Mouse (Mus musculus) CH12.LX (cell line): ENCODE results near the gene Zfp384. TPM values are rescaled to one million over a fixed set of nuclear protein-coding genes. Genes with fewer than 3 reads are reported as not detected.

Experiments
- DNase-seq: peaks from one replicate; pipeline ENCODE4 v3.0.0-alpha.2; 2013; ENCODE audit errors: extremely low read depth
- H3K27ac ChIP-seq: 2 replicates; pipeline ENCODE4 v1.5.1; 2012; ENCODE audit warnings: low read depth, mild to moderate bottlenecking, control low read depth, moderate library complexity; ENCODE audit not compliant: insufficient read depth
- H3K27me3 ChIP-seq: replicated peaks from 2 replicates; pipeline ENCODE3; 2012; ENCODE audit warnings: inconsistent platforms
- H3K36me3 ChIP-seq, 2 experiments: replicated peaks in 1 of 2; 2 replicates each; pipeline versions ENCODE3 to v1.6.1; 2012; ENCODE audit warnings: inconsistent platforms in 1 of 2, low read length in 1 of 2, mild to moderate bottlenecking in 1 of 2, mixed read lengths in 1 of 2, moderate library complexity in 1 of 2; ENCODE audit not compliant: control insufficient read depth in 1 of 2, insufficient read depth in 1 of 2
- H3K4me1 ChIP-seq, 2 experiments: 2 replicates each; pipeline ENCODE4 v1.6.1; 2012; ENCODE audit warnings: inconsistent platforms in 1 of 2, moderate library complexity in 1 of 2; ENCODE audit not compliant: insufficient read depth in 2 of 2, control insufficient read depth in 1 of 2
- H3K4me2 ChIP-seq: 2 replicates; pipeline ENCODE4 v1.6.1; 2012; ENCODE audit warnings: low read depth, mild to moderate bottlenecking, control low read depth; ENCODE audit not compliant: poor library complexity, insufficient read depth, severe bottlenecking
- H3K4me3 ChIP-seq, 3 experiments: fragments of 150-350 bp in 1 of 3; sonication (generic) in 1 of 3; replicated peaks in 1 of 3; 2 replicates each; pipeline versions ENCODE3 to v1.5.1; 2011 to 2012; ENCODE audit warnings: low read depth in 2 of 3, low read length in 2 of 3, mild to moderate bottlenecking in 2 of 3, moderate library complexity in 2 of 3, control low read depth in 1 of 3, improper control_type of control experiment in 1 of 3, inconsistent platforms in 1 of 3, mixed read lengths in 1 of 3; ENCODE audit not compliant: poor library complexity in 1 of 3
- H3K79me2 ChIP-seq: replicated peaks from 2 replicates; pipeline ENCODE4 v1.6.1; 2012; ENCODE audit warnings: mild to moderate bottlenecking, moderate library complexity; ENCODE audit not compliant: control insufficient read depth, poor library complexity, insufficient read depth, severe bottlenecking; ENCODE audit errors: extremely low read depth
- H3K9ac ChIP-seq: 2 replicates; pipeline ENCODE4 v1.6.1; 2012; ENCODE audit warnings: low read depth, mild to moderate bottlenecking, control low read depth, moderate library complexity; ENCODE audit not compliant: insufficient read depth
- H3K9me3 ChIP-seq: replicated peaks from 2 replicates; pipeline ENCODE3; 2012; ENCODE audit warnings: low read length, inconsistent platforms, mixed read lengths
- BHLHE40 ChIP-seq: IDR thresholded peaks from 2 replicates; pipeline ENCODE4 v1.6.1; 2011; ENCODE audit warnings: mild to moderate bottlenecking, low read depth, low read length, improper control_type of control experiment
- EP300 ChIP-seq: IDR thresholded peaks from 2 replicates; pipeline ENCODE4 v1.6.1; 2011; ENCODE audit warnings: low read length, improper control_type of control experiment
- HCFC1 ChIP-seq: IDR thresholded peaks from 2 replicates; pipeline ENCODE4 v1.6.1; 2012; ENCODE audit warnings: low read depth, mild to moderate bottlenecking, inconsistent platforms, low read length, improper control_type of control experiment
- JUN ChIP-seq: IDR thresholded peaks from 2 replicates; pipeline ENCODE4 v1.6.1; 2011; ENCODE audit warnings: low read depth, mild to moderate bottlenecking, low read length, improper control_type of control experiment, moderate library complexity; ENCODE audit not compliant: insufficient read depth
- JUND ChIP-seq: conservative IDR thresholded peaks from 2 replicates; pipeline ENCODE4 v1.6.1; 2011; ENCODE audit warnings: low read depth, low read length, improper control_type of control experiment
- MEF2A ChIP-seq: IDR thresholded peaks from 2 replicates; pipeline ENCODE4 v1.6.1; 2014; ENCODE audit warnings: low read depth, mild to moderate bottlenecking, inconsistent platforms, low read length, improper control_type of control experiment, borderline replicate concordance
- MXI1 ChIP-seq: IDR thresholded peaks from 2 replicates; pipeline ENCODE4 v1.6.1; 2011; ENCODE audit warnings: mild to moderate bottlenecking, low read depth, low read length, improper control_type of control experiment
- NRF1 ChIP-seq: IDR thresholded peaks from 2 replicates; pipeline ENCODE4 v1.6.1; 2014; ENCODE audit warnings: low read depth, mild to moderate bottlenecking, inconsistent platforms, low read length, improper control_type of control experiment, moderate library complexity
- PAX5 ChIP-seq: IDR thresholded peaks from 2 replicates; pipeline ENCODE4 v1.6.1; 2012; ENCODE audit warnings: low read length, inconsistent platforms, mixed read lengths
- TCF12 ChIP-seq: IDR thresholded peaks from 2 replicates; pipeline ENCODE4 v1.6.1; 2014; ENCODE audit warnings: low read depth, mild to moderate bottlenecking, inconsistent platforms, low read length, improper control_type of control experiment
- USF1 ChIP-seq: IDR thresholded peaks from 2 replicates; pipeline ENCODE4 v1.6.1; 2014; ENCODE audit warnings: low read depth, mild to moderate bottlenecking, inconsistent platforms, low read length, improper control_type of control experiment
- ZC3H11A ChIP-seq: IDR thresholded peaks from 2 replicates; pipeline ENCODE4 v1.6.1; 2012; ENCODE audit warnings: low read depth, mild to moderate bottlenecking, inconsistent platforms, low read length, improper control_type of control experiment
- ZMIZ1 ChIP-seq: IDR thresholded peaks from 2 replicates; pipeline ENCODE4 v1.6.1; 2012; ENCODE audit warnings: low read depth, mild to moderate bottlenecking, inconsistent platforms, low read length, improper control_type of control experiment
- dilution Hi-C: fragments of 300-500 bp; cut with MboI; formaldehyde crosslinking; loops from 2 replicates; pipeline ENCODE4 v1.14.3; 2020; ENCODE audit warnings: low sequenced_read_pairs; ENCODE audit not compliant: extremely low pct_unique_long_range_greater_than_20kb, extremely low pct_ligation_motif_present
- in situ Hi-C: fragments of 300-500 bp; cut with MboI; formaldehyde crosslinking; loops from 3 replicates; pipeline ENCODE4 v1.14.3; 2019; ENCODE audit warnings: low sequenced_read_pairs, low pct_ligation_motif_present, low pct_unique_long_range_greater_than_20kb, mixed read lengths
- polyA plus RNA-seq: library from polyadenylated mRNA; unstranded; fragments of >175 nt; gene quantifications from 2 replicates; pipeline ENCODE4 v1.2.1, GENCODE M21; 2012; ENCODE audit warnings: low read depth; ENCODE audit not compliant: insufficient read length
- total RNA-seq, 2 experiments: library from RNA; depleted of rRNA; stranded (reverse); fragments of 300-350 nt in 1 of 2; fragments of >200 nt in 1 of 2; gene quantifications; 2 replicates each; pipeline ENCODE4 v1.2.3; 2012 to 2014

Zfp384 gene
- total and polyA plus RNA-seq, 3 experiments = 14.0 to 34.4 (median 17.0) TPM

- in situ Hi-C loops = loop anchor here (25.0 kb wide), 1 partner anchor 169 kb away; the partner anchor contains the start of genes Gpr162 and P3h3
- H3K4me3 ChIP-seq = no peak overlapping the region
Measured at GRCm38 (mm10) chr6:125031604-125032003, 22.7 kb downstream of the Zfp384 start.

GRCm38 (mm10) chr6:125038666-125039065, 29.7 kb downstream of the Zfp384 start:
- H3K9ac ChIP-seq = no peak overlapping the region
- no peaks in the 10 kb centered on the region for H3K9me3 ChIP-seq
- H3K4me3 ChIP-seq = no peak overlapping the region
- H3K4me1 ChIP-seq = peaks cover 7 to 25% of the 10 kb centered on the region in 2 experiments; a peak in 3 of 4 replicates
- dilution Hi-C loops = no loop called here
- no peak for DNase-seq
- no peak for TF ChIP-seq JUND
- no peak overlapping the region for H3K27ac ChIP-seq
- in situ Hi-C loops = loop anchor here (25.0 kb wide), 1 partner anchor 176 kb away; the partner anchor contains the start of genes Gpr162 and P3h3
- peaks cover 23% of the 10 kb centered on the region for H3K79me2 ChIP-seq
- no peaks in the 10 kb centered on the region for H3K27me3 ChIP-seq
- no peak overlapping the region for H3K4me2 ChIP-seq
- peaks cover 30 to 53% of the 10 kb centered on the region in 2 experiments for H3K36me3 ChIP-seq

More at GRCm38 (mm10) chr6:125031604-125032003, 22.7 kb downstream of the Zfp384 start:
- no peak for TF ChIP-seq PAX5
- no peak for TF ChIP-seq JUND
- no peak for TF ChIP-seq BHLHE40
- TF ChIP-seq EP300 = no peak
- TF ChIP-seq MXI1 = no peak
- TF ChIP-seq HCFC1 = no peak
- no peak for TF ChIP-seq ZC3H11A
- no peak for TF ChIP-seq USF1
- no peak for TF ChIP-seq JUN
- no peak for TF ChIP-seq NRF1
- no peak for TF ChIP-seq TCF12
- TF ChIP-seq MEF2A = no peak
- Histone ChIP-seq H3K9ac (no peak overlapping the region), H3K27me3 (no peaks in the 10 kb centered on the region), H3K27ac (no peak overlapping the region), H3K4me2 (no peak overlapping the region), H3K9me3 (no peaks in the 10 kb centered on the region), H3K79me2 (no peaks in the 10 kb centered on the region), H3K4me1 (peaks cover 0 to 9% of the 10 kb centered on the region in 2 experiments; a peak in 1 of 4 replicates), H3K36me3 (peaks cover 50 to 86% of the 10 kb centered on the region in 2 experiments)
- no peak for DNase-seq
- dilution Hi-C loops = no loop called here

GRCm38 (mm10) chr6:125039131-125039530, 30.2 kb downstream of the Zfp384 start:
- TF ChIP-seq ZMIZ1 (peak; percentile 49; the same call in 1 of the 2 replicates), TCF12 (no peak)
- TF ChIP-seq, all 38 proteins: peak for 1
- peak overlapping the region; percentile 46 for H3K4me2 ChIP-seq
- DNase-seq = no peak
- H3K27me3 ChIP-seq = no peaks in the 10 kb centered on the region
- in situ Hi-C loops = loop anchor here (25.0 kb wide), 1 partner anchor 177 kb away; the partner anchor contains the start of genes Gpr162 and P3h3
- no peak overlapping the region for H3K27ac ChIP-seq
- peak overlapping the region in 1 of 3 experiments; percentile 25 for H3K4me3 ChIP-seq
- peaks cover 30 to 53% of the 10 kb centered on the region in 2 experiments for H3K36me3 ChIP-seq
- dilution Hi-C loops = no loop called here
- H3K79me2 ChIP-seq = peaks cover 23% of the 10 kb centered on the region
- no peaks in the 10 kb centered on the region for H3K9me3 ChIP-seq
- H3K4me1 ChIP-seq = peaks cover 7 to 25% of the 10 kb centered on the region in 2 experiments; a peak in 3 of 4 replicates
- no peak overlapping the region for H3K9ac ChIP-seq
